Mouse (Mus musculus): Measurements from ENCODE around the gene Hepacam2. TPM values are rescaled to one million over a fixed set of nuclear protein-coding genes. Genes with fewer than 3 reads are reported as not detected.
A peak's percentile ranks its signal among the peaks of the same experiment; 100 is the strongest.

The Hepacam2 gene
- polyA plus RNA-seq (2014; fragmentation: Nextera tagmentation; extraction: Ambion mirVana) = 0.53 and 0.84 TPM in 2 replicates

- no peaks in the 10 kb centered on the region for H3K27me3 ChIP-seq (ENCODE audit: control insufficient read depth, insufficient read depth, low read length)
- under 1% methylated on average over 28 of the region's 28 CpGs for WGBS
- no peaks in the 10 kb centered on the region for H3K36me3 ChIP-seq (replicated peaks; ENCODE audit: control insufficient read depth, insufficient read depth, low read depth, low read length)
- DNase-seq (ENCODE audit: low spot score) (peak; percentile 95), ATAC-seq (replicated peaks; ENCODE audit: insufficient number of reproducible peaks, low FRiP score, low TSS enrichment, low read depth) (peak; percentile 97)
- H3K4me1 ChIP-seq (ENCODE audit: control insufficient read depth, insufficient read depth, low read length) = no peaks in the 10 kb centered on the region
- H3K4me3 ChIP-seq (ENCODE audit: low read depth, low read length) = peak within 1 kb of the TSS; percentile 75
- no peaks in the 10 kb centered on the region for H3K9me3 ChIP-seq (replicated peaks; ENCODE audit: control insufficient read depth, low read length)
- peak within 1 kb of the TSS; percentile 68 for H3K4me2 ChIP-seq (ENCODE audit: low read depth, low read length)
- peak within 1 kb of the TSS; percentile 67 for H3K9ac ChIP-seq (replicated peaks; ENCODE audit: low read length)
- no peak within 1 kb of the TSS for H3K27ac ChIP-seq (replicated peaks; ENCODE audit: low read depth, low read length)
Observed at GRCm38 (mm10) chr6:3498162-3498848, at the start of gene Hepacam2, which contains the start of gene Vps50. Hepacam2 (minus strand) TSS chr6:3498298. Vps50 (plus strand) TSS chr6:3498382.

GRCm38 (mm10) chr6:3544970-3545369 is 46.9 kb upstream of the Hepacam2 start:
- DNase-seq (ENCODE audit: low spot score) (no peak), ATAC-seq (replicated peaks; ENCODE audit: insufficient number of reproducible peaks, low FRiP score, low TSS enrichment, low read depth) (no peak)
- H3K9me3 ChIP-seq (replicated peaks; ENCODE audit: control insufficient read depth, low read length) = no peaks in the 10 kb centered on the region
- H3K4me3 ChIP-seq (ENCODE audit: low read depth, low read length) = no peak overlapping the region
- no peaks in the 10 kb centered on the region; the same call in 1 of the 2 replicates for H3K36me3 ChIP-seq (replicated peaks; ENCODE audit: control insufficient read depth, insufficient read depth, low read depth, low read length)
- no peaks in the 10 kb centered on the region for H3K4me1 ChIP-seq (ENCODE audit: control insufficient read depth, insufficient read depth, low read length)
- H3K9ac ChIP-seq (replicated peaks; ENCODE audit: low read length) = no peak overlapping the region
- H3K27me3 ChIP-seq (ENCODE audit: control insufficient read depth, insufficient read depth, low read length) = no peaks in the 10 kb centered on the region
- 61% methylated on average over 1 of the region's 1 CpGs for WGBS
- H3K27ac ChIP-seq (replicated peaks; ENCODE audit: low read depth, low read length) = no peak overlapping the region
- H3K4me2 ChIP-seq (ENCODE audit: low read depth, low read length) = no peak overlapping the region

GRCm38 (mm10) chr6:3543862-3544261 is 45.8 kb upstream of the Hepacam2 start:
- 87% methylated on average over 4 of the region's 4 CpGs for WGBS
- Histone ChIP-seq H3K27me3 (ENCODE audit: control insufficient read depth, insufficient read depth, low read length) (no peaks in the 10 kb centered on the region), H3K27ac (replicated peaks; ENCODE audit: low read depth, low read length) (no peak overlapping the region), H3K4me2 (ENCODE audit: low read depth, low read length) (no peak overlapping the region), H3K9me3 (replicated peaks; ENCODE audit: control insufficient read depth, low read length) (no peaks in the 10 kb centered on the region), H3K4me1 (ENCODE audit: control insufficient read depth, insufficient read depth, low read length) (no peaks in the 10 kb centered on the region), H3K36me3 (replicated peaks; ENCODE audit: control insufficient read depth, insufficient read depth, low read depth, low read length) (no peaks in the 10 kb centered on the region; the same call in 1 of the 2 replicates), H3K4me3 (ENCODE audit: low read depth, low read length) (no peak overlapping the region), H3K9ac (replicated peaks; ENCODE audit: low read length) (no peak overlapping the region)
- DNase-seq (ENCODE audit: low spot score) (no peak), ATAC-seq (replicated peaks; ENCODE audit: insufficient number of reproducible peaks, low FRiP score, low TSS enrichment, low read depth) (no peak)

GRCm38 (mm10) chr6:3539470-3539869 is 41.4 kb upstream of the Hepacam2 start:
- ATAC-seq (replicated peaks; ENCODE audit: insufficient number of reproducible peaks, low FRiP score, low TSS enrichment, low read depth) (no peak), DNase-seq (ENCODE audit: low spot score) (no peak)
- Histone ChIP-seq H3K4me1 (ENCODE audit: control insufficient read depth, insufficient read depth, low read length) (no peaks in the 10 kb centered on the region), H3K4me2 (ENCODE audit: low read depth, low read length) (no peak overlapping the region), H3K4me3 (ENCODE audit: low read depth, low read length) (no peak overlapping the region), H3K27ac (replicated peaks; ENCODE audit: low read depth, low read length) (no peak overlapping the region), H3K9ac (replicated peaks; ENCODE audit: low read length) (no peak overlapping the region), H3K36me3 (replicated peaks; ENCODE audit: control insufficient read depth, insufficient read depth, low read depth, low read length) (no peaks in the 10 kb centered on the region), H3K27me3 (ENCODE audit: control insufficient read depth, insufficient read depth, low read length) (no peaks in the 10 kb centered on the region), H3K9me3 (replicated peaks; ENCODE audit: control insufficient read depth, low read length) (no peaks in the 10 kb centered on the region)
- 76% methylated on average over 2 of the region's 2 CpGs for WGBS

GRCm38 (mm10) chr6:3536048-3536447 is 38.0 kb upstream of the Hepacam2 start:
- Histone ChIP-seq H3K27ac (replicated peaks; ENCODE audit: low read depth, low read length) (no peak overlapping the region), H3K9me3 (replicated peaks; ENCODE audit: control insufficient read depth, low read length) (no peaks in the 10 kb centered on the region), H3K9ac (replicated peaks; ENCODE audit: low read length) (no peak overlapping the region), H3K4me3 (ENCODE audit: low read depth, low read length) (no peak overlapping the region), H3K27me3 (ENCODE audit: control insufficient read depth, insufficient read depth, low read length) (no peaks in the 10 kb centered on the region), H3K4me2 (ENCODE audit: low read depth, low read length) (no peak overlapping the region), H3K36me3 (replicated peaks; ENCODE audit: control insufficient read depth, insufficient read depth, low read depth, low read length) (no peaks in the 10 kb centered on the region), H3K4me1 (ENCODE audit: control insufficient read depth, insufficient read depth, low read length) (no peaks in the 10 kb centered on the region)
- ATAC-seq (replicated peaks; ENCODE audit: insufficient number of reproducible peaks, low FRiP score, low TSS enrichment, low read depth) (no peak), DNase-seq (ENCODE audit: low spot score) (no peak)
- 66% methylated on average over 1 of the region's 1 CpGs for WGBS

GRCm38 (mm10) chr6:3531445-3531844 is 33.3 kb upstream of the Hepacam2 start:
- no peak overlapping the region for H3K27ac ChIP-seq (replicated peaks; ENCODE audit: low read depth, low read length)
- WGBS = 57% methylated on average over 5 of the region's 5 CpGs
- no peaks in the 10 kb centered on the region for H3K4me1 ChIP-seq (ENCODE audit: control insufficient read depth, insufficient read depth, low read length)
- H3K9ac ChIP-seq (replicated peaks; ENCODE audit: low read length) = no peak overlapping the region
- H3K4me3 ChIP-seq (ENCODE audit: low read depth, low read length) = no peak overlapping the region
- ATAC-seq (replicated peaks; ENCODE audit: insufficient number of reproducible peaks, low FRiP score, low TSS enrichment, low read depth) = no peak
- H3K27me3 ChIP-seq (ENCODE audit: control insufficient read depth, insufficient read depth, low read length) = no peaks in the 10 kb centered on the region
- no peaks in the 10 kb centered on the region for H3K9me3 ChIP-seq (replicated peaks; ENCODE audit: control insufficient read depth, low read length)
- H3K4me2 ChIP-seq (ENCODE audit: low read depth, low read length) = no peak overlapping the region
- no peaks in the 10 kb centered on the region for H3K36me3 ChIP-seq (replicated peaks; ENCODE audit: control insufficient read depth, insufficient read depth, low read depth, low read length)
- DNase-seq (ENCODE audit: low spot score) = peak; percentile 3

GRCm38 (mm10) chr6:3528198-3528597 is 30.1 kb upstream of the Hepacam2 start:
- no peak overlapping the region for H3K27ac ChIP-seq (replicated peaks; ENCODE audit: low read depth, low read length)
- 94% methylated on average over 4 of the region's 4 CpGs for WGBS
- no peak for ATAC-seq (replicated peaks; ENCODE audit: insufficient number of reproducible peaks, low FRiP score, low TSS enrichment, low read depth)
- H3K27me3 ChIP-seq (ENCODE audit: control insufficient read depth, insufficient read depth, low read length) = no peaks in the 10 kb centered on the region
- H3K4me3 ChIP-seq (ENCODE audit: low read depth, low read length) = no peak overlapping the region
- no peak overlapping the region for H3K9ac ChIP-seq (replicated peaks; ENCODE audit: low read length)
- H3K4me1 ChIP-seq (ENCODE audit: control insufficient read depth, insufficient read depth, low read length) = no peaks in the 10 kb centered on the region
- no peak for DNase-seq (ENCODE audit: low spot score)
- H3K36me3 ChIP-seq (replicated peaks; ENCODE audit: control insufficient read depth, insufficient read depth, low read depth, low read length) = no peaks in the 10 kb centered on the region
- no peaks in the 10 kb centered on the region for H3K9me3 ChIP-seq (replicated peaks; ENCODE audit: control insufficient read depth, low read length)
- no peak overlapping the region for H3K4me2 ChIP-seq (ENCODE audit: low read depth, low read length)

- no peak for DNase-seq (ENCODE audit: low spot score)
- no peak overlapping the region for H3K27ac ChIP-seq (replicated peaks; ENCODE audit: low read depth, low read length)
- no peak overlapping the region for H3K9ac ChIP-seq (replicated peaks; ENCODE audit: low read length)
- ATAC-seq (replicated peaks; ENCODE audit: insufficient number of reproducible peaks, low FRiP score, low TSS enrichment, low read depth) = no peak; the same call in 1 of the 2 replicates
- 51% methylated on average over 3 of the region's 3 CpGs for WGBS
- no peaks in the 10 kb centered on the region for H3K4me1 ChIP-seq (ENCODE audit: control insufficient read depth, insufficient read depth, low read length)
- no peaks in the 10 kb centered on the region for H3K27me3 ChIP-seq (ENCODE audit: control insufficient read depth, insufficient read depth, low read length)
- no peak overlapping the region for H3K4me2 ChIP-seq (ENCODE audit: low read depth, low read length)
- no peaks in the 10 kb centered on the region for H3K36me3 ChIP-seq (replicated peaks; ENCODE audit: control insufficient read depth, insufficient read depth, low read depth, low read length)
- no peak overlapping the region for H3K4me3 ChIP-seq (ENCODE audit: low read depth, low read length)
- no peaks in the 10 kb centered on the region for H3K9me3 ChIP-seq (replicated peaks; ENCODE audit: control insufficient read depth, low read length)
Observed at GRCm38 (mm10) chr6:3512611-3513010, 14.5 kb upstream of the Hepacam2 start.
